Mouse (Mus musculus) common myeloid progenitor, adult 5-6 weeks (primary cell): ENCODE results near the gene Uqcr11. TPM values are rescaled to one million over a fixed set of nuclear protein-coding genes. Genes with fewer than 3 reads are reported as not detected.

Experiments used
- total RNA-seq: library from RNA; stranded (forward); fragments of 200-1000, 187-1606 nt; gene quantifications from 2 replicates; pipeline ENCODE4 v1.2.3, GENCODE M21; 2017

Gene Uqcr11
- total RNA-seq, 1 experiment from 2014 or later: 141 TPM

Other genes with a start within 250 kb of the Uqcr11 start
- 60.0 and 65.6 TPM in 2 replicates for gene Cirbp, start 240.8 kb downstream of the Uqcr11 start, total RNA-seq
- 7.8 and 15.6 TPM in 2 replicates for gene 1600002K03Rik, start 233.9 kb downstream of the Uqcr11 start, total RNA-seq
- not detected in 2 replicates for gene Efna2, start 227.3 kb downstream of the Uqcr11 start, total RNA-seq
- 38.9 and 41.9 TPM in 2 replicates for gene Mum1, start 180.4 kb downstream of the Uqcr11 start, total RNA-seq
- 101 and 121 TPM in 2 replicates for gene Ndufs7, start 157.7 kb downstream of the Uqcr11 start, total RNA-seq
- 2.9 and 3.3 TPM in 2 replicates for gene Gamt, start 145.8 kb downstream of the Uqcr11 start, total RNA-seq
- gene Dazap1, start 145.3 kb downstream of the Uqcr11 start, total RNA-seq: 188 and 242 TPM in 2 replicates
- 3,325 and 3,530 TPM in 2 replicates for gene Rps15, start 114.4 kb downstream of the Uqcr11 start, total RNA-seq
- gene Apc2, start 110.9 kb downstream of the Uqcr11 start, total RNA-seq: 0.05 and 0.10 TPM in 2 replicates
- gene 2310011J03Rik, start 86.3 kb downstream of the Uqcr11 start, total RNA-seq: 15.8 and 19.8 TPM in 2 replicates
- gene Pcsk4, start 77.3 kb downstream of the Uqcr11 start, total RNA-seq: 2.7 and 5.9 TPM in 2 replicates
- 2.9 and 3.6 TPM in 2 replicates for gene Reep6, start 76.9 kb downstream of the Uqcr11 start, total RNA-seq
- gene Adamtsl5, start 58.4 kb downstream of the Uqcr11 start, total RNA-seq: 0.10 and 0.64 TPM in 2 replicates
- 0.55 TPM in 1 of 2 replicates, not detected in the other for gene Plk5, start 50.4 kb downstream of the Uqcr11 start, total RNA-seq
- gene Mex3d, start 19.2 kb downstream of the Uqcr11 start, total RNA-seq: 9.5 and 14.3 TPM in 2 replicates
- 76.2 and 113 TPM in 2 replicates for gene Mbd3, start 7.3 kb downstream of the Uqcr11 start, total RNA-seq
- 67.2 and 80.0 TPM in 2 replicates for gene Tcf3, start 26.8 kb upstream of the Uqcr11 start, total RNA-seq
- not detected in 2 replicates for gene Onecut3, start 88.0 kb upstream of the Uqcr11 start, total RNA-seq
- gene Atp8b3, start 132.3 kb upstream of the Uqcr11 start, total RNA-seq: not detected in 2 replicates
- 12.3 and 19.2 TPM in 2 replicates for gene Rexo1, start 154.7 kb upstream of the Uqcr11 start, total RNA-seq
- gene Klf16, start 170.5 kb upstream of the Uqcr11 start, total RNA-seq: 8.6 and 10.6 TPM in 2 replicates
- gene Abhd17a, start 183.5 kb upstream of the Uqcr11 start, total RNA-seq: 15.3 and 29.6 TPM in 2 replicates
- gene Scamp4, start 196.0 kb upstream of the Uqcr11 start, total RNA-seq: 10.8 and 13.3 TPM in 2 replicates
- gene Adat3, start 196.1 kb upstream of the Uqcr11 start, total RNA-seq: 0.96 TPM in 1 of 2 replicates, not detected in the other
- 0.24 and 0.27 TPM in 2 replicates for gene Gm49322, start 199.2 kb upstream of the Uqcr11 start, total RNA-seq
- gene Csnk1g2, start 216.0 kb upstream of the Uqcr11 start, total RNA-seq: 132 and 167 TPM in 2 replicates